Mouse (Mus musculus) liver, embryonic 11.5 days (tissue): ENCODE measurements around the gene Tmem102. TPM values are rescaled to one million over a fixed set of nuclear protein-coding genes. Genes with fewer than 3 reads are reported as not detected.

Source experiments
- ATAC-seq: fragments of 200-750 bp; cut with Nextera tagmentation; replicated peaks from 2 replicates; pipeline ENCODE4 v1.8.0; 2017; ENCODE audit warnings: moderate number of reproducible peaks, mild to moderate bottlenecking, moderate TSS enrichment, moderate library complexity; ENCODE audit not compliant: low FRiP score
- DNase-seq: peaks from one replicate; pipeline ENCODE4 v3.0.0-alpha.2; 2017; ENCODE audit warnings: low spot score
- H3K27ac ChIP-seq: fragments of 300-500 bp; sonication (generic); 2 replicates; pipeline ENCODE4 v1.5.1; 2014; ENCODE audit warnings: mild to moderate bottlenecking, low read depth, low read length, control low read depth
- H3K27me3 ChIP-seq: fragments of 300-500 bp; sonication (generic); replicated peaks from 2 replicates; pipeline ENCODE4 v1.6.1; 2014; ENCODE audit warnings: low read length, mixed read lengths; ENCODE audit not compliant: control insufficient read depth, insufficient read depth
- H3K36me3 ChIP-seq: fragments of 300-500 bp; sonication (generic); 2 replicates; pipeline ENCODE4 v1.6.1; 2014; ENCODE audit warnings: mild to moderate bottlenecking, low read length, moderate library complexity, mixed read lengths; ENCODE audit not compliant: control insufficient read depth, insufficient read depth
- H3K4me1 ChIP-seq: fragments of 300-500 bp; sonication (generic); replicated peaks from 2 replicates; pipeline ENCODE4 v1.6.1; 2014; ENCODE audit warnings: low read length, mixed read lengths; ENCODE audit not compliant: control insufficient read depth, insufficient read depth
- H3K4me2 ChIP-seq: fragments of 300-500 bp; sonication (generic); 2 replicates; pipeline ENCODE4 v1.6.1; 2014; ENCODE audit warnings: mild to moderate bottlenecking, control low read depth, moderate library complexity
- H3K4me3 ChIP-seq: fragments of 300-500 bp; sonication (generic); 2 replicates; pipeline ENCODE4 v1.5.1; 2014; ENCODE audit warnings: low read depth, low read length, control low read depth
- H3K9ac ChIP-seq: fragments of 300-500 bp; sonication (generic); 2 replicates; pipeline ENCODE4 v1.6.1; 2014; ENCODE audit warnings: low read depth, low read length, control low read depth
- H3K9me3 ChIP-seq: fragments of 300-500 bp; sonication (generic); 2 replicates; pipeline ENCODE4 v1.6.1; 2016; ENCODE audit warnings: low read length, inconsistent platforms, mixed read lengths; ENCODE audit not compliant: control insufficient read depth
- WGBS: fragments of 180-500 bp; shearing (Covaris S2); extraction: QIAGEN DNeasy Blood & Tissue Kit; methylation state at CpG from one replicate; pipeline ENCODE4 v1.1.7; 2014; 5-methylcytosine and 5-hydroxymethylcytosine counted together
- polyA plus RNA-seq: library from polyadenylated mRNA; unstranded; fragments of >200 nt; fragmentation: Nextera tagmentation; extraction: Ambion mirVana; gene quantifications from 2 replicates; pipeline ENCODE4 v1.2.1, GENCODE M21; 2014

The Tmem102 gene
- polyA plus RNA-seq, 1 experiment from 2014 or later, result 1.2 TPM

- DNase-seq (peak; percentile 79), ATAC-seq (no peak)
- Histone ChIP-seq H3K27me3 (peaks cover 85% of the 10 kb centered on the region), H3K4me1 (peaks cover 46% of the 10 kb centered on the region), H3K9ac (peak overlapping the region; percentile 35), H3K27ac (peak overlapping the region; percentile 16; the same call in 1 of the 2 replicates), H3K4me3 (peak overlapping the region; percentile 51), H3K9me3 (no peaks in the 10 kb centered on the region), H3K4me2 (peak overlapping the region; percentile 94), H3K36me3 (no peaks in the 10 kb centered on the region)
- WGBS, result 1% methylated on average over 36 of the region's 36 CpGs
These were observed 4.8 kb downstream of the Tmem102 start for GRCm38 (mm10) chr11:69800392-69801197.

GRCm38 (mm10) chr11:69800138-69800391 is 5.4 kb downstream of the Tmem102 start:
- no peak overlapping the region for H3K27ac ChIP-seq
- peaks cover 80% of the 10 kb centered on the region for H3K27me3 ChIP-seq
- H3K4me1 ChIP-seq, result peaks cover 45% of the 10 kb centered on the region
- no peak for DNase-seq
- H3K9ac ChIP-seq, result peak overlapping the region; percentile 35; the same call in 1 of the 2 replicates
- peak overlapping the region; percentile 94 for H3K4me2 ChIP-seq
- H3K9me3 ChIP-seq, result no peaks in the 10 kb centered on the region
- H3K4me3 ChIP-seq, result peak overlapping the region; percentile 51
- ATAC-seq, result no peak
- H3K36me3 ChIP-seq, result no peaks in the 10 kb centered on the region
- WGBS, result 2% methylated on average over 11 of the region's 11 CpGs

GRCm38 (mm10) chr11:69799394-69800137 is 5.9 kb downstream of the Tmem102 start:
- no peak overlapping the region for H3K27ac ChIP-seq
- H3K4me2 ChIP-seq, result peak overlapping the region; percentile 94
- no peak for DNase-seq
- WGBS, result 37% methylated on average over 12 of the region's 12 CpGs
- H3K9me3 ChIP-seq, result no peaks in the 10 kb centered on the region
- peaks cover 75% of the 10 kb centered on the region for H3K27me3 ChIP-seq
- no peaks in the 10 kb centered on the region for H3K36me3 ChIP-seq
- H3K4me1 ChIP-seq, result peaks cover 43% of the 10 kb centered on the region
- no peak for ATAC-seq
- H3K9ac ChIP-seq, result no peak overlapping the region
- no peak overlapping the region for H3K4me3 ChIP-seq

- H3K4me1 ChIP-seq, result peaks cover 27% of the 10 kb centered on the region
- H3K4me3 ChIP-seq, result no peak overlapping the region
- no peak overlapping the region for H3K9ac ChIP-seq
- H3K27me3 ChIP-seq, result peaks cover 58% of the 10 kb centered on the region
- ATAC-seq (no peak), DNase-seq (no peak)
- no peak overlapping the region for H3K4me2 ChIP-seq
- no peaks in the 10 kb centered on the region for H3K9me3 ChIP-seq
- 70% methylated on average over 7 of the region's 7 CpGs for WGBS
- no peaks in the 10 kb centered on the region for H3K36me3 ChIP-seq
- no peak overlapping the region for H3K27ac ChIP-seq
These were observed 7.5 kb downstream of the Tmem102 start for GRCm38 (mm10) chr11:69797924-69798323.

GRCm38 (mm10) chr11:69795983-69796435 is 9.4 kb downstream of the Tmem102 start:
- no peak for ATAC-seq
- WGBS, result 5% methylated on average over 13 of the region's 13 CpGs
- Histone ChIP-seq H3K4me3 (peak overlapping the region; percentile 48), H3K27ac (no peak overlapping the region), H3K4me2 (peak overlapping the region; percentile 89), H3K4me1 (peaks cover 12% of the 10 kb centered on the region), H3K27me3 (peaks cover 41% of the 10 kb centered on the region), H3K36me3 (no peaks in the 10 kb centered on the region), H3K9ac (peak overlapping the region; percentile 44), H3K9me3 (no peaks in the 10 kb centered on the region)
- DNase-seq, result no peak

GRCm38 (mm10) chr11:69795168-69795982 is 10.0 kb downstream of the Tmem102 start, which contains the start of gene Chrnb1:
Chrnb1 (minus strand) TSS chr11:69795943.
- Histone ChIP-seq H3K9ac (peak within 1 kb of the TSS; percentile 44), H3K9me3 (no peaks in the 10 kb centered on the region), H3K27me3 (peaks cover 35% of the 10 kb centered on the region), H3K4me2 (peak within 1 kb of the TSS; percentile 89), H3K4me1 (peaks cover 8% of the 10 kb centered on the region; the same call in 1 of the 2 replicates), H3K4me3 (peak within 1 kb of the TSS; percentile 48), H3K27ac (no peak within 1 kb of the TSS), H3K36me3 (no peaks in the 10 kb centered on the region)
- peak; percentile 89 for DNase-seq
- peak; percentile 99 for ATAC-seq
- WGBS, result 1% methylated on average over 52 of the region's 52 CpGs

GRCm38 (mm10) chr11:69793429-69793828 is 12.0 kb downstream of the Tmem102 start:
- H3K4me3 ChIP-seq, result no peak overlapping the region
- DNase-seq (no peak), ATAC-seq (no peak)
- WGBS, result 56% methylated on average over 5 of the region's 5 CpGs
- H3K4me1 ChIP-seq, result 0 out of 2 replicates have a peak, but pooled peaks cover 3% of the 10 kb centered on the region
- no peak overlapping the region for H3K27ac ChIP-seq
- H3K4me2 ChIP-seq, result no peak overlapping the region
- no peaks in the 10 kb centered on the region for H3K36me3 ChIP-seq
- H3K9ac ChIP-seq, result no peak overlapping the region
- peaks cover 17% of the 10 kb centered on the region; the same call in 1 of the 2 replicates for H3K27me3 ChIP-seq
- H3K9me3 ChIP-seq, result no peaks in the 10 kb centered on the region

GRCm38 (mm10) chr11:69791420-69791819 is 14.0 kb downstream of the Tmem102 start:
- Histone ChIP-seq H3K27me3 (peaks cover 5% of the 10 kb centered on the region; the same call in 1 of the 2 replicates), H3K4me1 (0 out of 2 replicates have a peak, but pooled peaks cover 3% of the 10 kb centered on the region), H3K9me3 (no peaks in the 10 kb centered on the region), H3K27ac (no peak overlapping the region), H3K4me3 (no peak overlapping the region), H3K36me3 (no peaks in the 10 kb centered on the region), H3K9ac (no peak overlapping the region), H3K4me2 (no peak overlapping the region)
- ATAC-seq (no peak), DNase-seq (no peak)
- 68% methylated on average over 5 of the region's 5 CpGs for WGBS
